Mouse (Mus musculus): ENCODE measurements around the gene 2310061N02Rik. TPM values are rescaled to one million over a fixed set of nuclear protein-coding genes. Genes with fewer than 3 reads are reported as not detected.
"Not testable (repeated sequence)": the region's sequence is repeated elsewhere in the genome, so short reads cannot be mapped to it uniquely, and the experiment has no call there.

2310061N02Rik gene
- not detected in 3 replicates for total RNA-seq (2017)

GRCm38 (mm10) chr16:88707496-88708012 is at the start of gene 2310061N02Rik:
2310061N02Rik (minus strand) TSS chr16:88707962.
- no peak for ATAC-seq (replicated peaks; ENCODE audit: insufficient number of reproducible peaks, low FRiP score, low TSS enrichment, poor library complexity, severe bottlenecking)

GRCm38 (mm10) chr16:88751535-88751934 is 43.8 kb upstream of the 2310061N02Rik start, which contains the start of gene Krtap13:
Krtap13 (minus strand) TSS chr16:88751635.
- ATAC-seq (replicated peaks; ENCODE audit: insufficient number of reproducible peaks, low FRiP score, low TSS enrichment, poor library complexity, severe bottlenecking): not testable (repeated sequence)

- ATAC-seq (replicated peaks; ENCODE audit: insufficient number of reproducible peaks, low FRiP score, low TSS enrichment, poor library complexity, severe bottlenecking): no peak
Observed at GRCm38 (mm10) chr16:88747943-88748342, 40.2 kb upstream of the 2310061N02Rik start.

- no peak for ATAC-seq (replicated peaks; ENCODE audit: insufficient number of reproducible peaks, low FRiP score, low TSS enrichment, poor library complexity, severe bottlenecking)
Observed at GRCm38 (mm10) chr16:88744750-88745340, 37.1 kb upstream of the 2310061N02Rik start.

- no peak for ATAC-seq (replicated peaks; ENCODE audit: insufficient number of reproducible peaks, low FRiP score, low TSS enrichment, poor library complexity, severe bottlenecking)
Observed at GRCm38 (mm10) chr16:88735391-88735790, 27.6 kb upstream of the 2310061N02Rik start.

GRCm38 (mm10) chr16:88728812-88729275 is 21.1 kb upstream of the 2310061N02Rik start, which contains the start of gene Krtap13-1:
Krtap13-1 (plus strand) TSS chr16:88728862.
- no peak for ATAC-seq (replicated peaks; ENCODE audit: insufficient number of reproducible peaks, low FRiP score, low TSS enrichment, poor library complexity, severe bottlenecking)

GRCm38 (mm10) chr16:88720031-88720430 is 12.3 kb upstream of the 2310061N02Rik start:
- no peak for ATAC-seq (replicated peaks; ENCODE audit: insufficient number of reproducible peaks, low FRiP score, low TSS enrichment, poor library complexity, severe bottlenecking)

GRCm38 (mm10) chr16:88716549-88716948 is 8.8 kb upstream of the 2310061N02Rik start:
- ATAC-seq (replicated peaks; ENCODE audit: insufficient number of reproducible peaks, low FRiP score, low TSS enrichment, poor library complexity, severe bottlenecking): no peak

- no peak for ATAC-seq (replicated peaks; ENCODE audit: insufficient number of reproducible peaks, low FRiP score, low TSS enrichment, poor library complexity, severe bottlenecking)
Observed at GRCm38 (mm10) chr16:88711245-88711644, 3.5 kb upstream of the 2310061N02Rik start.

GRCm38 (mm10) chr16:88710757-88711156 is 3.0 kb upstream of the 2310061N02Rik start:
- ATAC-seq (replicated peaks; ENCODE audit: insufficient number of reproducible peaks, low FRiP score, low TSS enrichment, poor library complexity, severe bottlenecking): no peak

GRCm38 (mm10) chr16:88701072-88701864 is 6.5 kb downstream of the 2310061N02Rik start:
- ATAC-seq (replicated peaks; ENCODE audit: insufficient number of reproducible peaks, low FRiP score, low TSS enrichment, poor library complexity, severe bottlenecking): no peak

GRCm38 (mm10) chr16:88696256-88696655 is 11.5 kb downstream of the 2310061N02Rik start:
- ATAC-seq (replicated peaks; ENCODE audit: insufficient number of reproducible peaks, low FRiP score, low TSS enrichment, poor library complexity, severe bottlenecking): no peak

GRCm38 (mm10) chr16:88681282-88681681 is 26.5 kb downstream of the 2310061N02Rik start:
- ATAC-seq (replicated peaks; ENCODE audit: insufficient number of reproducible peaks, low FRiP score, low TSS enrichment, poor library complexity, severe bottlenecking): no peak

- no peak for ATAC-seq (replicated peaks; ENCODE audit: insufficient number of reproducible peaks, low FRiP score, low TSS enrichment, poor library complexity, severe bottlenecking)
Observed at GRCm38 (mm10) chr16:88679099-88679498, 28.7 kb downstream of the 2310061N02Rik start.

- no peak for ATAC-seq (replicated peaks; ENCODE audit: insufficient number of reproducible peaks, low FRiP score, low TSS enrichment, poor library complexity, severe bottlenecking)
Observed at GRCm38 (mm10) chr16:88671571-88671970, 36.2 kb downstream of the 2310061N02Rik start, which contains the start of gene Krtap27-1. Krtap27-1 (minus strand) TSS chr16:88671671.

GRCm38 (mm10) chr16:88657426-88657825 is 50.3 kb downstream of the 2310061N02Rik start:
- ATAC-seq (replicated peaks; ENCODE audit: insufficient number of reproducible peaks, low FRiP score, low TSS enrichment, poor library complexity, severe bottlenecking): no peak

Data from monocyte, adult 5-6 weeks (primary cell).